ENCODE assay signal across 11 mouse cellular contexts in the genomic region with DNA sequence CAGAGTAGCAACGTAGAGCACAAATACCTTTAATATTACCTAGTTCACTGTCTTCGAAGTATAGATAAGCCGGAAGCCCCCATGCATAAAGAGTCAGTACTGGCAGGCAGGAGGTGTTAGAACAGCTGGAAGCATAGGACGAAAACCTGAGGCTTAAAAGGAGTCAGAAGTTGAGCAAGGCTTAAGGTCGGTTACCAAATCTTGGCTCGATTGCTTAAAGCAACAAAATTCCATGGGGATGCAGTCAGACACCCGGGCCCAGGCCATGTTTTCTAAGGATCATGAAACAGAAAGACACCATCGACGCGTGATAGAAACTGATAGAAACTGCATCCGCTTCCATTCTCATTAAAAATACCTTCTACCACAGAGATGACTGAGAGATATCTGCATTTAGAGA. TPM values are rescaled to one million over a fixed set of nuclear protein-coding genes. Genes with fewer than 3 reads are reported as not detected.
DNase-seq lines count a peak whose midpoint lies in the region; ATAC-seq lines count a peak whose summit lies in the region.
"Had no signal": no experiment of that assay in that cellular context is flagged by ENCODE, and none has a peak within 500 bp of the region (broad histone marks: within the 10 kb centered on the region; RNA-seq: fewer than 3 reads in every experiment).

No protein-coding gene starts in this region.

- no peak overlapping the region for H3K4me3 ChIP-seq in hindbrain, embryonic 14.5 days (replicated peaks; ENCODE audit: low read length)
- H3K4me3 ChIP-seq in hindbrain, embryonic 16.5 days (ENCODE audit: low read length) = no peak overlapping the region

- H3K4me1 ChIP-seq in hindbrain, embryonic 14.5 days (replicated peaks; ENCODE audit: control insufficient read depth, insufficient read depth, low read length) = peaks cover 15% of the 10 kb centered on the region; the same call in 1 of the 2 replicates
- peaks cover 8% of the 10 kb centered on the region for H3K4me1 ChIP-seq in hindbrain, embryonic 16.5 days (ENCODE audit: control insufficient read depth, insufficient read depth, low read depth, low read length)

- no peaks in the 10 kb centered on the region for H3K27me3 ChIP-seq in hindbrain, embryonic 14.5 days (ENCODE audit: control insufficient read depth, insufficient read depth, low read length)
- H3K27me3 ChIP-seq in hindbrain, embryonic 16.5 days (replicated peaks; ENCODE audit: control insufficient read depth, insufficient read depth, low read length) = no peaks in the 10 kb centered on the region

- H3K27ac ChIP-seq in hindbrain, embryonic 14.5 days = no peak overlapping the region
- H3K27ac ChIP-seq in hindbrain, embryonic 16.5 days (ENCODE audit: low read depth, low read length) = no peak overlapping the region
- H3K27ac ChIP-seq: liver, embryonic 14.5 days had no signal

- no peaks in the 10 kb centered on the region for H3K36me3 ChIP-seq in hindbrain, embryonic 14.5 days (replicated peaks; ENCODE audit: control insufficient read depth, insufficient read depth)
- no peaks in the 10 kb centered on the region for H3K36me3 ChIP-seq in hindbrain, embryonic 16.5 days (ENCODE audit: control insufficient read depth, insufficient read depth, low read length)

- DNase-seq in hindbrain, embryonic 14.5 days (ENCODE audit: low spot score) = no peak
- peak; percentile 55 for DNase-seq in adrenal gland, postnatal 14 days
- DNase-seq in heart, postnatal 10 days = peak; percentile 11 to 17
- DNase-seq in lung, postnatal 4 days = peak; percentile 15 to 28
- DNase-seq in layer of hippocampus, adult 11-12 months (ENCODE audit: low spot score) = no peak
- DNase-seq in gastrocnemius, adult 18-20 months (ENCODE audit: low spot score) = no peak
- DNase-seq: cerebellum, adult 9-11 months; gastrocnemius, postnatal 25 days had no signal

- intact Hi-C loops in heart, postnatal 10 days (cut with DNase I) = loop anchor here (5.0 kb wide), 1 partner anchor 36 kb away; the partner anchor contains the start of gene Cxadr

- no peaks in the 10 kb centered on the region for H3K9me3 ChIP-seq in hindbrain, embryonic 14.5 days (ENCODE audit: control insufficient read depth, low read length)
- H3K9me3 ChIP-seq in hindbrain, embryonic 16.5 days (ENCODE audit: control insufficient read depth, low read length) = no peaks in the 10 kb centered on the region

- WGBS in hindbrain, embryonic 14.5 days = 46% methylated on average over 11 of the region's 11 CpGs
- WGBS in hindbrain, embryonic 16.5 days = 42% methylated on average over 11 of the region's 11 CpGs

- ATAC-seq in hindbrain, embryonic 14.5 days (ENCODE audit: low FRiP score) = no peak
- no peak for ATAC-seq in hindbrain, embryonic 16.5 days

- H3K4me2 ChIP-seq in hindbrain, embryonic 14.5 days (replicated peaks) = peak overlapping the region; percentile 70; the same call in 1 of the 2 replicates
- no peak overlapping the region for H3K4me2 ChIP-seq in hindbrain, embryonic 16.5 days (ENCODE audit: low read length)

- H3K9ac ChIP-seq in hindbrain, embryonic 14.5 days = no peak overlapping the region
- no peak overlapping the region for H3K9ac ChIP-seq in hindbrain, embryonic 16.5 days (ENCODE audit: low read depth, low read length)
- H3K9ac ChIP-seq: liver, embryonic 14.5 days had no signal

RNA-seq across cellular contexts. Expression of gene Cxadr, which starts 35.5 kb away (rescaled TPM):
- 107 and 126 TPM in 2 replicates for polyA plus RNA-seq in hindbrain, embryonic 14.5 days (2014; fragmentation: Nextera tagmentation; extraction: Ambion mirVana)
- polyA plus RNA-seq in hindbrain, embryonic 16.5 days (2015; fragmentation: Nextera tagmentation; extraction: Ambion mirVana) = 144 and 156 TPM in 2 replicates
- total RNA-seq in adrenal gland, postnatal 14 days (2021) = 14.6 and 17.2 TPM in 2 replicates
- 10 to 100 TPM; 41.4 to 48.1 TPM for total RNA-seq in heart, postnatal 10 days (2021)
- total RNA-seq in gastrocnemius, adult 18-20 months (2021) = under 1 TPM; 0.57 to 0.71 TPM
- polyA plus RNA-seq: erythroblast, embryonic 14.5 days had no signal

Comparison
In these comparisons a context has a peak if more than half of its experiments do, and no peak if none do; other contexts are left out.
1. DNase-seq: peak in adrenal gland, postnatal 14 days (single experiment), heart, postnatal 10 days (2 of 2) and lung, postnatal 4 days (2 of 2); none in hindbrain, embryonic 14.5 days (single experiment), layer of hippocampus, adult 11-12 months (single experiment) and gastrocnemius, adult 18-20 months (single experiment).